Mouse (Mus musculus): ENCODE results near the gene Sh3bp5l. TPM values are rescaled to one million over a fixed set of nuclear protein-coding genes. Genes with fewer than 3 reads are reported as not detected.
"Not testable (repeated sequence)": the region's sequence is repeated elsewhere in the genome, so short reads cannot be mapped to it uniquely, and the experiment has no call there.

The Sh3bp5l gene
- polyA plus RNA-seq, 1 experiment from 2014 or later = 28.3 TPM

DNA sequence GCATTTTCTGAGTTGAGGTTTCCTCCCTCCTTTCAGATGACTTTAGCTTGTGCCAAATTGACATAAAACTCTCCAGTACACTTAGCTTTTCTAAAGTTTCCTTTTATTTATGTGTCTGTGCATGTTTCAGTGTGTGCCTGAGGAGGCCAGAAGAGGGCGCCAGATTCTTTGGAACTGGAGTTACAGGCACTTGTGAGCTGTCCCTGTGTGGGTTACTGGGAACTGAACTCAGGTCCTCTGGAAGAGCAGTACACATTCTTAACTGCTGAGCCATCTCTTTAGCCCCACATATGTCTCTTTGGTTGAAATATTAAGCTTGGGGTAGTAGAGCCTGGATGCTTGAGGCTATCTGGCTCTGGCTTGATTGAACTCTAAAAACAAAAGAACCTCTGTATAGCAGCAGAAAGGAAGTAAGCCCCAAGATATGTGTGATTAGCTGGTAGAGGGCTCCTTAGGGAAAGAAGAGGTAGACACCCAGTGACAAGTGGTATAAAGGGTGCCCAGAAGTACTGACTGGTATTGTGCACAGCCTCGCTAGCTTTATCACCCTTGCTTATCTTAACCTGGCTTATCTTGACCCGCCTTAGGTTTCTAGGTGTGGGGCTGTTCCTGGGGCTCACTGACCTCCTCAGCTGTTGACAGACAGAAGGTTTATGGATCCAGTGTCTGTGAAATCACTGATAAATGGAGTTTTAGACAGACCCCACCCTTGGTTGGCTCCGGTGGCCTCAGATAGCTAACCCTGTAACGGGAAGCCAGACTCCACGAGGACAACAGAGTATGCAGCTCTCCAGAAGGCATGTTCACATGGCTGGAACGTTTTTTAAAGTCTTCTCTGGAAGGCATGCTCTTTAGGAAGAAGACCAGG is 22.4 kb downstream of the Sh3bp5l start:
- Histone ChIP-seq H3K9ac (ENCODE audit: low read depth, low read length) (no peak overlapping the region), H3K4me3 (replicated peaks; ENCODE audit: low read depth, low read length) (no peak overlapping the region), H3K9me3 (replicated peaks; ENCODE audit: low read length) (no peaks in the 10 kb centered on the region), H3K4me2 (ENCODE audit: low read length) (no peak overlapping the region), H3K4me1 (replicated peaks; ENCODE audit: insufficient read depth, low read length) (no peaks in the 10 kb centered on the region), H3K27ac (no peak overlapping the region), H3K36me3 (ENCODE audit: insufficient read depth, low read length) (no peaks in the 10 kb centered on the region), H3K27me3 (ENCODE audit: insufficient read depth, low read length) (no peaks in the 10 kb centered on the region)
- WGBS = 51% methylated on average over 7 of the region's 7 CpGs
- TF ChIP-seq CTCF (IDR thresholded peaks at IDR 0.05; ENCODE audit: low read depth) = peak; percentile 58
- ATAC-seq (replicated peaks; ENCODE audit: low FRiP score, low read depth) (no peak), DNase-seq (ENCODE audit: low spot score) (peak; percentile 9)

DNA sequence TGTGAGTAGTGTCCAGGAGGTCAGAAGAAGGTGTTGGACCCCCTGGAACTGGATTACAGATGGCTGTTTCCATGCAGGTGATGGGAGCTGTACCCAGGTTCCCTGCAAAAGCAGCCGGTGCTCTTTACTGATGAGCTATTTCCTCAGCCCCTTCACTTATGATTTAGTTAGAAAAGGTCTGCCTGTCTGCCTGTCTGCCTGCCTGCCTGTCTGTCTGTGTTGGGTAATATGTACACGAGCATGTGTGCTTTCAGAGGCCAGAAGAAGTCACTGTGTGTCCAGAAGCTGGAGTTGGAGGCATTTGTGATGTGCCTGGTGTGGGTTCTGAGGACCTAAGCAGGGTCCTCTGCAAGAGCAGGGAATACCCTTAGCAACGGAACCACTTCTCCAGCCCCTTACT is 23.2 kb downstream of the Sh3bp5l start:
- H3K4me3 ChIP-seq (replicated peaks; ENCODE audit: low read depth, low read length) = no peak overlapping the region
- H3K9ac ChIP-seq (ENCODE audit: low read depth, low read length) = no peak overlapping the region
- no peaks in the 10 kb centered on the region for H3K9me3 ChIP-seq (replicated peaks; ENCODE audit: low read length)
- no peaks in the 10 kb centered on the region for H3K4me1 ChIP-seq (replicated peaks; ENCODE audit: insufficient read depth, low read length)
- DNase-seq (ENCODE audit: low spot score) (no peak), ATAC-seq (replicated peaks; ENCODE audit: low FRiP score, low read depth) (no peak)
- no peaks in the 10 kb centered on the region for H3K27me3 ChIP-seq (ENCODE audit: insufficient read depth, low read length)
- no peak overlapping the region for H3K4me2 ChIP-seq (ENCODE audit: low read length)
- no peaks in the 10 kb centered on the region for H3K36me3 ChIP-seq (ENCODE audit: insufficient read depth, low read length)
- TF ChIP-seq CTCF (IDR thresholded peaks at IDR 0.05; ENCODE audit: low read depth) = no peak
- H3K27ac ChIP-seq = no peak overlapping the region
- WGBS = 71% methylated on average over 3 of the region's 3 CpGs

DNA sequence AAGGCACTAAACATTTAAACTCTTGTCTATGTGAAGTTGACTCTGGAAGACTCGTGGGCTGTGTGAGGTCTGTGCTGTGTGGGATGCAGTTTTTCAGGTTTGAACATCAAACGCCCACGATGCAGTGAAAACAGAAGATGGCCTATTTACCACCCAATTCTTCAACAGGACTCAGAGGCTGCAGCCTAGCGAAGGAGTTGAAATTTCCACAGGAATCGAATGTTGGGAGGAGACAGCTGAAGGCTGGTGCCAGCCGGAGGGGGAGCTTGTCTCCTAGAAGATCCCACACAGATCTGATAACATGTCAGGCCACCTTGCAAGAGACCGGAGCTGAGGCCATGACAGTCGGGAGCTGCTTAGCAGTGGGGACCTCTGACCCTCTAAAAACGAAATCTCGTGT is 24.0 kb downstream of the Sh3bp5l start:
- H3K27ac ChIP-seq = no peak overlapping the region
- H3K27me3 ChIP-seq (ENCODE audit: insufficient read depth, low read length) = no peaks in the 10 kb centered on the region
- no peak overlapping the region for H3K4me2 ChIP-seq (ENCODE audit: low read length)
- DNase-seq (ENCODE audit: low spot score) (no peak), ATAC-seq (replicated peaks; ENCODE audit: low FRiP score, low read depth) (no peak)
- no peaks in the 10 kb centered on the region for H3K4me1 ChIP-seq (replicated peaks; ENCODE audit: insufficient read depth, low read length)
- 22% methylated on average over 10 of the region's 10 CpGs for WGBS
- H3K36me3 ChIP-seq (ENCODE audit: insufficient read depth, low read length) = no peaks in the 10 kb centered on the region
- TF ChIP-seq CTCF (IDR thresholded peaks at IDR 0.05; ENCODE audit: low read depth) = no peak
- H3K9me3 ChIP-seq (replicated peaks; ENCODE audit: low read length) = no peaks in the 10 kb centered on the region
- no peak overlapping the region for H3K4me3 ChIP-seq (replicated peaks; ENCODE audit: low read depth, low read length)
- no peak overlapping the region for H3K9ac ChIP-seq (ENCODE audit: low read depth, low read length)

DNA sequence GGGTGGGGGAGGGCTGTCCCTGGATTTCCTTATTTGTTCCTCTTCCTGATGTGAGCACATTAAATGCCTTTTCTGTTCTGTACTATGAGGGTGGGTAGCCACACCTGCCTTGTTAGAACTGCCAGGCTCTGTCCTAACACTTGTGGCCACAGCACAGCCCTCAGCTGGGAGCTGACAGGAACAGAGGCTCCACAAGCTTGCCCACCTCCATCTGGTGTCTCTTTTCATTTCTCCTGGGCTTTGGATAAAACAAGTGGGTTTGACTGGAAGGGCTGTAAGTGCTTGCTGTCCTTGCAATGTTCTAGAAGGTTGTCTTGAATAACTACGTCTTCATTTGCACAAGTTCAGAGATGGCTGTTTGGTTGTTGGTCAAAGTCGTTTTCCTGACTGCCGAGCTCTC is 24.4 kb downstream of the Sh3bp5l start:
- 64% methylated on average over 3 of the region's 3 CpGs for WGBS
- ATAC-seq (replicated peaks; ENCODE audit: low FRiP score, low read depth) = no peak
- no peak overlapping the region for H3K9ac ChIP-seq (ENCODE audit: low read depth, low read length)
- no peaks in the 10 kb centered on the region for H3K27me3 ChIP-seq (ENCODE audit: insufficient read depth, low read length)
- no peaks in the 10 kb centered on the region for H3K4me1 ChIP-seq (replicated peaks; ENCODE audit: insufficient read depth, low read length)
- no peak for TF ChIP-seq CTCF (IDR thresholded peaks at IDR 0.05; ENCODE audit: low read depth)
- H3K27ac ChIP-seq = no peak overlapping the region
- no peaks in the 10 kb centered on the region for H3K36me3 ChIP-seq (ENCODE audit: insufficient read depth, low read length)
- DNase-seq (ENCODE audit: low spot score) = no peak
- no peak overlapping the region for H3K4me2 ChIP-seq (ENCODE audit: low read length)
- H3K9me3 ChIP-seq (replicated peaks; ENCODE audit: low read length) = no peaks in the 10 kb centered on the region
- H3K4me3 ChIP-seq (replicated peaks; ENCODE audit: low read depth, low read length) = no peak overlapping the region

DNA sequence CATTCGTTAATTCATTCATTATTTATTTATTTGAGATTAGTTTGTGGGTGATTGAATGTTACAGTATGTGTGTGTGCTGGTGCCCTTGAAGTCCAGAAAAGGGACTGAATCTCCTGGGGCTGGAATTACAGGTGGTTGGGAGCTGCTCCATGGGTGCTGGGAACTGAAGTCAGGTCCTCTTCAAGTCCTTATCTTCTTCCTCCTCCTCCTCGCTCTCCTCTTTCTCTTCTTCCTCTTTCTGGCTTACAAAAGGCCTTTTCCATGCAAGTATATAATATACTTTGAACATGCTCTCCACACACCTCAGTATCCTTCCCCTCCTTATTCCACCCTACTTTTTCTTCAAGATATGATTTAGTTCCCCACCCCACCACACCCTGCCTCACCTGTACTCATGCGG is 26.5 kb downstream of the Sh3bp5l start:
- ATAC-seq (replicated peaks; ENCODE audit: low FRiP score, low read depth) = no peak
- DNase-seq (ENCODE audit: low spot score) = no peak
- Histone ChIP-seq H3K9ac (ENCODE audit: low read depth, low read length) (no peak overlapping the region), H3K4me3 (replicated peaks; ENCODE audit: low read depth, low read length) (no peak overlapping the region), H3K4me2 (ENCODE audit: low read length) (no peak overlapping the region), H3K36me3 (ENCODE audit: insufficient read depth, low read length) (no peaks in the 10 kb centered on the region), H3K27ac (no peak overlapping the region), H3K4me1 (replicated peaks; ENCODE audit: insufficient read depth, low read length) (no peaks in the 10 kb centered on the region), H3K27me3 (ENCODE audit: insufficient read depth, low read length) (no peaks in the 10 kb centered on the region), H3K9me3 (replicated peaks; ENCODE audit: low read length) (no peaks in the 10 kb centered on the region)
- WGBS = 92% methylated on average over 3 of the region's 3 CpGs
- no peak for TF ChIP-seq CTCF (IDR thresholded peaks at IDR 0.05; ENCODE audit: low read depth)

DNA sequence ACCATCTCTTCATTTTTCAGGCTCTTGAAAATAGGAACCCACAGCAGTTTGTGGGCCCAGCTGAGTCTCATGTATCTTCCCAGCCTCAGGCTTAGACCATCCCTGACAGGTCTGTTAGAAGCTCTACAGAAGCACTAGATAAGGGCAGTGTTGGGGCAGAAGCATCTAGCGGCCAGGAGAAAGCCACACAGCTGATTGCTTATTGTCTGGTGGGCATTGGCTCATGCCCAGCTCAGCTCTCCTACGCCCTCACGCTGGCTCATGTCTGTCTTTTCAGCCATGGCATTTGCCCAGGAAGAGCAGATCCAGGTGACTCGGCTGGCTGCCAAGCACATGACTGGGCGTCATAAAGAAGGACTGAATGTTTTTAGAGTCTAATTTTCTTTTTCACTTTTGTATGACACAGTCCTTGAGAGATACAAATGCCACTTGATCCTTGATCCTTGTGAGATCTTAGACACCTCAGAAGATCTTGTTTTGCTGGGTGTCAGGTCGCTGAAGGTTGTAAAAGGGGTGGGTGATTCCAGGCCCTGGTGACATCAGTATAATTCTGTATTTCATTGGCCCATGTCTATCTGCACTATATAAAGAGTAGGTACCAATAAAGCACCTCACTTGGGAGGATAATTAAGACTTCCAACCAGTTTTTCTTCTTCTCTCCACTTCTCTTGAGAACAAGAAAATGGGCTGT is 27.5 kb downstream of the Sh3bp5l start:
- TF ChIP-seq CTCF (IDR thresholded peaks at IDR 0.05; ENCODE audit: low read depth) = no peak
- H3K4me2 ChIP-seq (ENCODE audit: low read length) = no peak overlapping the region
- ATAC-seq (replicated peaks; ENCODE audit: low FRiP score, low read depth) (no peak), DNase-seq (ENCODE audit: low spot score) (no peak)
- H3K9me3 ChIP-seq (replicated peaks; ENCODE audit: low read length) = no peaks in the 10 kb centered on the region
- 81% methylated on average over 6 of the region's 6 CpGs for WGBS
- no peaks in the 10 kb centered on the region for H3K27me3 ChIP-seq (ENCODE audit: insufficient read depth, low read length)
- H3K4me3 ChIP-seq (replicated peaks; ENCODE audit: low read depth, low read length) = no peak overlapping the region
- H3K4me1 ChIP-seq (replicated peaks; ENCODE audit: insufficient read depth, low read length) = no peaks in the 10 kb centered on the region
- H3K36me3 ChIP-seq (ENCODE audit: insufficient read depth, low read length) = no peaks in the 10 kb centered on the region
- H3K9ac ChIP-seq (ENCODE audit: low read depth, low read length) = no peak overlapping the region
- H3K27ac ChIP-seq = no peak overlapping the region

DNA sequence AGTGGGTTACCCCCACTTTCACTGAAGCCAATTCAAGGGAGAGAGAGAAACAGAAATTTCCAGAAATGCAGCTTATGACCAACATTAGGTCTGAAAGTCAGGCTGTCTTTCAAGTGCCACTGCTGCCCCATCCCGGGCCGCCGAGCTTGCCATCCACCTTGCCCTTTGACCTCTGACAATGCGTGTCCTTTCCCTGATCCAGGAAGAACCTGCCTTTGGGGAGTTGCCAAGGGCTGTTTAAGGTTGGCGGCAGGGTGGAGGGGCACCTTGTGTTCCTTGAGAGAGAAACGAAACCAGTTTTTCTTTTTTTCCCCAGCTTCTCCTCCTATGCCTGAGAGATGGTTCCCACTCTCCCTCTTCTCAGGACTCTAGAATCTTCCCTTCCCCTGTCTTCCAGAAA is 32.0 kb downstream of the Sh3bp5l start:
- H3K27ac ChIP-seq; H3K4me1 ChIP-seq (replicated peaks; ENCODE audit: insufficient read depth, low read length); H3K4me2 ChIP-seq (ENCODE audit: low read length); H3K27me3 ChIP-seq (ENCODE audit: insufficient read depth, low read length); DNase-seq (ENCODE audit: low spot score); H3K36me3 ChIP-seq (ENCODE audit: insufficient read depth, low read length); H3K9ac ChIP-seq (ENCODE audit: low read depth, low read length); H3K9me3 ChIP-seq (replicated peaks; ENCODE audit: low read length); ATAC-seq (replicated peaks; ENCODE audit: low FRiP score, low read depth); H3K4me3 ChIP-seq (replicated peaks; ENCODE audit: low read depth, low read length): not testable (repeated sequence)
- no CpG with 5 or more reads among the region's 6 CpGs for WGBS
